Mouse (Mus musculus) liver, embryonic 14.5 days (tissue): ENCODE results near the gene Ptprc.

Source experiments
- CTCF ChIP-seq: IDR thresholded peaks from 2 replicates; pipeline ENCODE4 v1.5.1; 2016; ENCODE audit warnings: antibody characterized with exemption, low read depth, control low read depth
- EP300 ChIP-seq: IDR thresholded peaks from 2 replicates; pipeline ENCODE4 v1.6.1; 2016; ENCODE audit warnings: antibody characterized with exemption, low read depth

DNA sequence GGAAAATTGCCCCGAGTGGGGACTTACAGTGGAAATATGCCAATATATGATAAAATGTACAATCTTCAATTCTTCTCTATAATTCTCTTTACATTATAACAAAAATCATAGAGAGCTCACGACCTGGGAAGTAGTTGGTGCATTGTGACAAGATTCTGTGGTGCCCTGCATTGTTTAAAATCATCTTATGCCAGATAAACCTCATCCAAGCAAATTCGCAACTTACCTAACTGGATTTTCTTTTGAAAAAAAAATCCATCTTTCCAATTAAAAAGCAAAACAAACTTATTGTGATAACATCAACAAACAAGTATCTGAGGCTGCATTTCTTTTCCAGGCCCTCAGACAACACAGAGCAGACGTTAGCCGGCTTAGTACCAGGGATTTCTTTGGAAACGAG, 1.8 kb downstream of the Ptprc start:
- TF ChIP-seq CTCF: no peak
- no peak for TF ChIP-seq EP300
